Mouse (Mus musculus): ENCODE measurements around the gene Rab38.

DNA sequence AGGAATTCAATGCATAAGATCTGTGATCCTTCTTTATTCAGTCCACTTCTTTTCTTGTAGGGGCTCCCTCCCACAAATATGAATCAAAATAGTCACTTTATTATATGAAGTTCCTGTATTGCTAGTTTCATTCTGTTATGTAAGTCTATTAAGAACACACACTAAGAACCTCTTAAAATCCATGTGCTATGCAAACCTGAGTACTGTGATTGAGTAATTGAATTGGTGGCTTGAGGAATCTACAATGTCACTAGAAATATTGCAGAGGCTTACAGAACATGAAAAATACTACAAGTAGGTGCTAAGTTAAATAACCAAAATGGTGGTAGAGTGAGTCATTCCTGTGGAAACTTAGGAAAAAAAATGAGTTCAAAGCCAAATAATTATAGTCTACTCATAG is 10.2 kb downstream of the Rab38 start:
- TF ChIP-seq CTCF (IDR thresholded peaks at IDR 0.05; ENCODE audit: extremely low read depth, insufficient read length, insufficient replicate concordance, low read depth, low read length), result no peak
- TF ChIP-seq POLR2A (IDR thresholded peaks at IDR 0.05; ENCODE audit: low read depth, low read length), result no peak
